Mouse (Mus musculus): Measurements from ENCODE around the gene Tas1r2. TPM values are rescaled to one million over a fixed set of nuclear protein-coding genes. Genes with fewer than 3 reads are reported as not detected.

Tas1r2 gene
- polyA plus RNA-seq, 1 experiment, result not detected

DNA sequence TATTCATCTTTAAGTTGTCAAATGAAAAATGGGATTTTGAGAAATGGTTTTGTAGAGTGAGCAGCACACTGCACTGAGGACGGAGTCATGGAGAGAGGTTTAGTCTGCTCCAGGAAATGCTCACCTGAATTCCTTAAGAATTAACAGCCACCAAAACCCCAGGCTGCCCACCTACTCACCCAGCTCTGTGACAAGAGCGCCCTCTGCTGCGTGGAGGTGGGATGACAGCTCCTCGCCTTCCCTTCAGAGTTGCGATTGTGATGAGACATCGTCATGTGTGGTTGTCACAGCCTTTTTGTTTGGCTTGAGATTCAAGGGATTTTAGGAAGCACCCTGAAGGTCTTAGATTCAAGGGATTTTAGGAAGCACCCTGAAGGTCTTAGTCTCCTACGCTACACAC, 17.0 kb upstream of the Tas1r2 start:
- peaks cover 6% of the 10 kb centered on the region; the same call in 1 of the 2 replicates for H3K4me1 ChIP-seq (ENCODE audit: control insufficient read depth, insufficient read depth, low read length)
- TF ChIP-seq CTCF (IDR thresholded peaks at IDR 0.05; ENCODE audit: borderline replicate concordance, insufficient read depth, low read length) (peak; percentile 98), POLR2A (IDR thresholded peaks at IDR 0.05; ENCODE audit: low read depth, low read length) (no peak)
- no peak overlapping the region for H3K4me3 ChIP-seq (ENCODE audit: insufficient read depth, low read length)
- no peak overlapping the region for H3K27ac ChIP-seq (ENCODE audit: insufficient read depth, low read length)

- H3K4me3 ChIP-seq (ENCODE audit: insufficient read depth, low read length), result no peak overlapping the region
- TF ChIP-seq POLR2A (IDR thresholded peaks at IDR 0.05; ENCODE audit: low read depth, low read length), result no peak
- TF ChIP-seq CTCF (IDR thresholded peaks at IDR 0.05; ENCODE audit: borderline replicate concordance, insufficient read depth, low read length), result no peak
Observed at GRCm38 (mm10) chr4:139637847-139638246, 15.5 kb upstream of the Tas1r2 start.

DNA sequence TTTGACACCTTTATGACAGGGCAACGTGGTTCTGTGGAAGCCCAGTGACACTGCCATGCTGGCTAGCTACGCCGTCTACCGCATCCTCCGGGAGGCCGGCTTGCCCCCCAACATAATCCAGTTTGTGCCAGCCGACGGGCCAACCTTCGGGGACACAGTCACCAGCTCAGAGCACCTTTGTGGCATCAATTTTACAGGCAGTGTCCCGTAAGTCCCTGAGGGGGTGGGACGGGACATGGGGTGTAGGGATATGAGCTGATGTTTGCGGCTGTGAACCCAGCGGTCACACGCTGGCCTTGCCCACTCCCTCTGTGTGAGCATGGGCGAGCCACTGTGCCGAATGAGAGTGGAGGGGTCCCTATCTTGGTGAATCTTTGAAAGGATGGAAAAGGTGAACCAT, 15.0 kb upstream of the Tas1r2 start:
- H3K27ac ChIP-seq (ENCODE audit: insufficient read depth, low read length), result no peak overlapping the region
- no peak for TF ChIP-seq POLR2A (IDR thresholded peaks at IDR 0.05; ENCODE audit: low read depth, low read length)
- no peak for TF ChIP-seq CTCF (IDR thresholded peaks at IDR 0.05; ENCODE audit: borderline replicate concordance, insufficient read depth, low read length)
- peaks cover 9% of the 10 kb centered on the region; the same call in 1 of the 2 replicates for H3K4me1 ChIP-seq (ENCODE audit: control insufficient read depth, insufficient read depth, low read length)
- no peak overlapping the region for H3K4me3 ChIP-seq (ENCODE audit: insufficient read depth, low read length)

More at GRCm38 (mm10) chr4:139637847-139638246, 15.5 kb upstream of the Tas1r2 start:
- Histone ChIP-seq H3K4me1 (ENCODE audit: control insufficient read depth, insufficient read depth, low read length) (peaks cover 9% of the 10 kb centered on the region; the same call in 1 of the 2 replicates), H3K27ac (ENCODE audit: insufficient read depth, low read length) (no peak overlapping the region)

DNA sequence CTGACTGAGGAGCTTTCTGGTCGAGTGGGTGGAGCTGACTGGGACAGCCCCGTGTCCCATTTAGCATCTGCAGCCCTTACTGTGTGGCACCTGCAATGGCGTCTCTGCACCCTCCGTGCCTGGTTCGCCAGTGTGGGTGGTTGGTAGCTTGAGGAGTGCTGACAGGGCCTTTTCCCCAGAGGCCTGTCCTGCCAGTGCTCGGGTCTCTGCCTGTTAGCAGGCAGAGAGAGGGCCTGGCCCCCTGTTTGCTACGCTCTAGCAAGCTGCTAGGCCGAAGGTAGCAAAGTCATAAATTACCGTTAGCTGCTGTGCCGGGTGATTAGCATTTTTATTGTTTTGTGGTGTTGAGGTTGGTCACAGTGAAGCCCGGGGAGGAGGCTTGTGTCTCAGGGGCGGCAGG, 13.5 kb upstream of the Tas1r2 start:
- Histone ChIP-seq H3K27ac (ENCODE audit: insufficient read depth, low read length) (no peak overlapping the region), H3K4me1 (ENCODE audit: control insufficient read depth, insufficient read depth, low read length) (peaks cover 9% of the 10 kb centered on the region; the same call in 1 of the 2 replicates), H3K4me3 (ENCODE audit: insufficient read depth, low read length) (no peak overlapping the region)
- TF ChIP-seq POLR2A (IDR thresholded peaks at IDR 0.05; ENCODE audit: low read depth, low read length) (no peak), CTCF (IDR thresholded peaks at IDR 0.05; ENCODE audit: borderline replicate concordance, insufficient read depth, low read length) (no peak)

- Histone ChIP-seq H3K4me3 (ENCODE audit: insufficient read depth, low read length) (no peak overlapping the region), H3K4me1 (ENCODE audit: control insufficient read depth, insufficient read depth, low read length) (peaks cover 9% of the 10 kb centered on the region; the same call in 1 of the 2 replicates), H3K27ac (ENCODE audit: insufficient read depth, low read length) (no peak overlapping the region)
- TF ChIP-seq CTCF (IDR thresholded peaks at IDR 0.05; ENCODE audit: borderline replicate concordance, insufficient read depth, low read length) (no peak), POLR2A (IDR thresholded peaks at IDR 0.05; ENCODE audit: low read depth, low read length) (no peak)
Observed at GRCm38 (mm10) chr4:139640333-139640732, 13.0 kb upstream of the Tas1r2 start.

GRCm38 (mm10) chr4:139640775-139641174, 12.6 kb upstream of the Tas1r2 start:
- TF ChIP-seq POLR2A (IDR thresholded peaks at IDR 0.05; ENCODE audit: low read depth, low read length) (no peak), CTCF (IDR thresholded peaks at IDR 0.05; ENCODE audit: borderline replicate concordance, insufficient read depth, low read length) (no peak)
- Histone ChIP-seq H3K27ac (ENCODE audit: insufficient read depth, low read length) (no peak overlapping the region), H3K4me1 (ENCODE audit: control insufficient read depth, insufficient read depth, low read length) (peaks cover 9% of the 10 kb centered on the region; the same call in 1 of the 2 replicates), H3K4me3 (ENCODE audit: insufficient read depth, low read length) (no peak overlapping the region)

- Histone ChIP-seq H3K4me3 (ENCODE audit: insufficient read depth, low read length) (no peak overlapping the region), H3K27ac (ENCODE audit: insufficient read depth, low read length) (no peak overlapping the region), H3K4me1 (ENCODE audit: control insufficient read depth, insufficient read depth, low read length) (peaks cover 9% of the 10 kb centered on the region; the same call in 1 of the 2 replicates)
- TF ChIP-seq POLR2A (IDR thresholded peaks at IDR 0.05; ENCODE audit: low read depth, low read length) (no peak), CTCF (IDR thresholded peaks at IDR 0.05; ENCODE audit: borderline replicate concordance, insufficient read depth, low read length) (no peak)
Observed at GRCm38 (mm10) chr4:139641829-139642425, 11.4 kb upstream of the Tas1r2 start.

GRCm38 (mm10) chr4:139643972-139644371, 9.4 kb upstream of the Tas1r2 start:
- Histone ChIP-seq H3K4me3 (ENCODE audit: insufficient read depth, low read length) (no peak overlapping the region), H3K27ac (ENCODE audit: insufficient read depth, low read length) (no peak overlapping the region), H3K4me1 (ENCODE audit: control insufficient read depth, insufficient read depth, low read length) (peaks cover 5% of the 10 kb centered on the region; the same call in 1 of the 2 replicates)
- TF ChIP-seq CTCF (IDR thresholded peaks at IDR 0.05; ENCODE audit: borderline replicate concordance, insufficient read depth, low read length) (peak; percentile 96), POLR2A (IDR thresholded peaks at IDR 0.05; ENCODE audit: low read depth, low read length) (no peak)

DNA sequence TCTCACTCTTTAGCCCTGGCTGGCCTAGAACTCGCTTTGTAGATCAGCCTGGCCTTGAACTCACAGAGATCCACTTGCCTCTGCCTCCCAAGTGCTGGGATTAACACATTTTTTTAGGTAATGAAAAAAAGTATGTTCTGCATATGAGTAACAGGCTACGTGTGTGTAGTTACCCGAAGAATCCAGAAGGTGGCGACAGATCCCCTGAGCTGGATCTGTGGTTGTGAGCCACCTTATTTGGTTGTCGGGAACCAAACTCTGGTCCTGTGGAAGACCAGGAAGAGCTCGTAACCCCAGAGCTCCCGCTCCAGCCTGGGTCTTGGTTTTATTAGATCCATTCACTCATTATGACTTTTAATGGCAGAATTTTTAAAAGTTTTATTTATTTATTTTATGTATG, 6.4 kb upstream of the Tas1r2 start:
- TF ChIP-seq CTCF (IDR thresholded peaks at IDR 0.05; ENCODE audit: borderline replicate concordance, insufficient read depth, low read length), result no peak
- no peak for TF ChIP-seq POLR2A (IDR thresholded peaks at IDR 0.05; ENCODE audit: low read depth, low read length)
- no peak overlapping the region for H3K27ac ChIP-seq (ENCODE audit: insufficient read depth, low read length)
- H3K4me1 ChIP-seq (ENCODE audit: control insufficient read depth, insufficient read depth, low read length), result no peaks in the 10 kb centered on the region
- no peak overlapping the region for H3K4me3 ChIP-seq (ENCODE audit: insufficient read depth, low read length)

- H3K4me3 ChIP-seq (ENCODE audit: insufficient read depth, low read length), result no peak overlapping the region
- TF ChIP-seq POLR2A (IDR thresholded peaks at IDR 0.05; ENCODE audit: low read depth, low read length), result no peak
- TF ChIP-seq CTCF (IDR thresholded peaks at IDR 0.05; ENCODE audit: borderline replicate concordance, insufficient read depth, low read length), result no peak
- no peak overlapping the region for H3K27ac ChIP-seq (ENCODE audit: insufficient read depth, low read length)
- no peaks in the 10 kb centered on the region for H3K4me1 ChIP-seq (ENCODE audit: control insufficient read depth, insufficient read depth, low read length)
Observed at GRCm38 (mm10) chr4:139650086-139650743, 3.1 kb upstream of the Tas1r2 start.
